Mouse (Mus musculus) embryonic facial prominence, embryonic 11.5 days (tissue): ENCODE measurements around the gene Clasp2. TPM values are rescaled to one million over a fixed set of nuclear protein-coding genes. Genes with fewer than 3 reads are reported as not detected.

Experiments used
- ATAC-seq: fragments of 200-750 bp; cut with Nextera tagmentation; replicated peaks from 2 replicates; pipeline ENCODE4 v1.8.0; 2017; ENCODE audit warnings: low read depth; ENCODE audit not compliant: insufficient number of reproducible peaks, low FRiP score, low TSS enrichment
- DNase-seq: peaks from one replicate; pipeline ENCODE4 v3.0.0-alpha.2; 2015; ENCODE audit warnings: low spot score
- H3K27ac ChIP-seq: fragments of 300-500 bp; sonication (generic); replicated peaks from 2 replicates; pipeline ENCODE4 v1.5.1; 2014; ENCODE audit warnings: mild to moderate bottlenecking, low read depth, low read length, control low read depth
- H3K27me3 ChIP-seq: fragments of 300-500 bp; sonication (generic); 2 replicates; pipeline ENCODE4 v1.6.1; 2014; ENCODE audit warnings: mild to moderate bottlenecking, low read length, moderate library complexity, mixed read lengths; ENCODE audit not compliant: control insufficient read depth, insufficient read depth
- H3K36me3 ChIP-seq: fragments of 300-500 bp; sonication (generic); replicated peaks from 2 replicates; pipeline ENCODE4 v1.6.1; 2014; ENCODE audit warnings: low read depth, mild to moderate bottlenecking, low read length, moderate library complexity, mixed read lengths; ENCODE audit not compliant: control insufficient read depth, insufficient read depth
- H3K4me1 ChIP-seq: fragments of 300-500 bp; sonication (generic); 2 replicates; pipeline ENCODE4 v1.6.1; 2014; ENCODE audit warnings: low read length, mixed read lengths; ENCODE audit not compliant: control insufficient read depth, insufficient read depth
- H3K4me2 ChIP-seq: fragments of 300-500 bp; sonication (generic); 2 replicates; pipeline ENCODE4 v1.6.1; 2014; ENCODE audit warnings: low read depth, mild to moderate bottlenecking, control low read depth, low read length, moderate library complexity
- H3K4me3 ChIP-seq: fragments of 300-500 bp; sonication (generic); 2 replicates; pipeline ENCODE4 v1.5.1; 2014; ENCODE audit warnings: low read depth, low read length, control low read depth
- H3K9ac ChIP-seq: fragments of 300-500 bp; sonication (generic); replicated peaks from 2 replicates; pipeline ENCODE4 v1.6.1; 2014; ENCODE audit warnings: mild to moderate bottlenecking, control low read depth, low read length
- H3K9me3 ChIP-seq: fragments of 300-500 bp; sonication (generic); replicated peaks from 2 replicates; pipeline ENCODE4 v1.6.1; 2016; ENCODE audit warnings: mild to moderate bottlenecking, low read length, inconsistent platforms, mixed read lengths; ENCODE audit not compliant: control insufficient read depth
- WGBS: fragments of 180-500 bp; shearing (Covaris S2); extraction: QIAGEN DNeasy Blood & Tissue Kit; methylation state at CpG from one replicate; pipeline ENCODE4 v1.1.7; 2014; 5-methylcytosine and 5-hydroxymethylcytosine counted together
- polyA plus RNA-seq: library from polyadenylated mRNA; unstranded; fragments of >200 nt; fragmentation: Nextera tagmentation; extraction: Ambion mirVana; gene quantifications from 2 replicates; pipeline ENCODE4 v1.2.1, GENCODE M21; 2014

Gene Clasp2
- polyA plus RNA-seq, 1 experiment from 2014 or later: 30.2 TPM

DNA sequence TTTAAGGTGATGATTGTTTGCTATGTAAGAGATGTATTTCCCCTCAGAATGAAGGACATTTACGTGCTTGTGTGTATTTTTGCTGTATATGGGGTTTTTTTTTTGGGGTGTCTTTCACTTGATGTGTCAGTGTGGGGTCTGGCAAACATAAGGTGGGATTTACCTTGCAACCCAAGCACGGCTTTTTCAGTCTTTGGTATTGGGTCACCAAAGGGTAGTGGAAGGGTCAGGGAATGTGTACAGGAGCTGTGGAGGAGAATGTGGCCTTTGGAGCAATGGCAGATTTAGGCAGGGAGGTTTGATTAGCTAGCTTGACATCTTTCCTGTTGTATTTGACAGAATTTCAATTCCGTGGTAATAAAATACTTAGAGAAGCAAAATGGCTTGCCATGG is 52.2 kb downstream of the Clasp2 start:
- Histone ChIP-seq H3K9me3 (no peaks in the 10 kb centered on the region), H3K9ac (0 out of 2 replicates have a peak overlapping the region, but pooled peaks have one; percentile 7), H3K4me3 (peak overlapping the region; percentile 21; the same call in 1 of the 2 replicates), H3K4me2 (peak overlapping the region; percentile 39; the same call in 1 of the 2 replicates), H3K4me1 (no peaks in the 10 kb centered on the region), H3K27ac (no peak overlapping the region), H3K27me3 (no peaks in the 10 kb centered on the region), H3K36me3 (no peaks in the 10 kb centered on the region)
- ATAC-seq: no peak
- DNase-seq: no peak
- 33% methylated on average over 3 of the region's 3 CpGs for WGBS

DNA sequence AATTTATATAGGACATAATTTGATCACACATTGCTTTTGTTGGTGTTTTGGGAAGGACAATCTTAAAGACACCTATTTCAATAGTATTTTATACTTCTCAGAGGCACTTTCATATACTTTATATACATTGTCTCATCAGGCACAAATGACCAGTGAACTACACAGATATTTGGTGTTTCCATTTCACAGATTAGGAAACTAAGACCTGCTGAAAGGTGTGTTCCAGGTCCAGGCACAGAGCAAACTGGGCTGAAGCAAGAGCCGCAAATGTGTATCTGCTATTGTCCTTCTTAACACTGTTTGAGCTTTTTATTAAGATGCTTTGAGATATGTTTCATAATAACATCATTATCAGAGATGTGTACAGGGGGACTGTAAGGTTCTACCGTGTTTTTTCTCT is 52.7 kb downstream of the Clasp2 start:
- no peak for ATAC-seq
- Histone ChIP-seq H3K4me3 (no peak overlapping the region), H3K36me3 (no peaks in the 10 kb centered on the region), H3K27me3 (no peaks in the 10 kb centered on the region), H3K27ac (no peak overlapping the region), H3K9ac (no peak overlapping the region), H3K4me2 (no peak overlapping the region), H3K4me1 (no peaks in the 10 kb centered on the region), H3K9me3 (no peaks in the 10 kb centered on the region)
- no peak for DNase-seq
- 83% methylated on average over 2 of the region's 2 CpGs for WGBS

DNA sequence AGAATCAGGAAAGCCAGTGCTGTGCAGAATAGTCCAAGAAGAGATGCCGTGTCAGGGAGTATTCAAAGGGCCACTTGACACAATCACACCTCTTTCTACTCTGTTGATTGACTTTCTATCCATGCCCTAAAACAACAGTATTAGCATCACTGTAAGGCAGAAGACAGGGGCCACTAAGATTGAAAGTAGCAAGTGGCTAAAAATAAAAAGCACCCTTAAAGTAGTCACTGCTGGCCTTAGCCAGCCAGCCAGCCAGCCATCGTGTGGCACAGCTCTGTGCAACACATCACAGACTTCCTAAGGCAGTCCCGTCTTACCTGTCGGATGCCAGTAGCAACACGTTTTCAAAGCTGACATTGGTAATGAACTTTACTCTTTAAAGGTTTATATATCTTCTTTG is 55.9 kb downstream of the Clasp2 start:
- ATAC-seq (no peak), DNase-seq (no peak)
- Histone ChIP-seq H3K4me2 (no peak overlapping the region), H3K9me3 (no peaks in the 10 kb centered on the region), H3K4me1 (no peaks in the 10 kb centered on the region), H3K27me3 (no peaks in the 10 kb centered on the region), H3K4me3 (no peak overlapping the region), H3K9ac (no peak overlapping the region), H3K27ac (no peak overlapping the region), H3K36me3 (no peaks in the 10 kb centered on the region)
- 85% methylated on average over 5 of the region's 5 CpGs for WGBS

DNA sequence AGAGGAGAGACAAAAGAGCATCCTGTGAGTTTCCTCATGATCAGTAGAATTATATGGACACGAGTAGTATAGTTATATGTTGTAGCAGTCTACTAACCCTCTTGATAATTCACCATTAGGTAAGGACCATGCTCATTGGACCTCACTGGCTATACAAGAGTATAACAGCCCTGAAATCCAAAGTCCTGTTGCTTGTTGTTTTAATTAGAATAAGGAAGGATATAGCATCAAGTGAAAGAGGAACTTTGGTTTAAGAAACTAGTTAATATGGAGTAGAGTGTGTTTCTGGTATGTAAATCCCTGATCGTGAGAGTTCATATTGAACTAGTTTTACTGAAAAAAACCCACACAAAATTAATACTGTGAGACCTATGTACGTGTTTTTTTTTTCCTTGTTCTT is 59.4 kb downstream of the Clasp2 start:
- H3K4me1 ChIP-seq: no peaks in the 10 kb centered on the region
- no peak overlapping the region for H3K9ac ChIP-seq
- no peaks in the 10 kb centered on the region for H3K27me3 ChIP-seq
- DNase-seq (no peak), ATAC-seq (no peak)
- 88% methylated on average over 3 of the region's 3 CpGs for WGBS
- H3K9me3 ChIP-seq: no peaks in the 10 kb centered on the region
- H3K4me2 ChIP-seq: no peak overlapping the region
- H3K36me3 ChIP-seq: no peaks in the 10 kb centered on the region
- H3K4me3 ChIP-seq: no peak overlapping the region
- no peak overlapping the region for H3K27ac ChIP-seq

DNA sequence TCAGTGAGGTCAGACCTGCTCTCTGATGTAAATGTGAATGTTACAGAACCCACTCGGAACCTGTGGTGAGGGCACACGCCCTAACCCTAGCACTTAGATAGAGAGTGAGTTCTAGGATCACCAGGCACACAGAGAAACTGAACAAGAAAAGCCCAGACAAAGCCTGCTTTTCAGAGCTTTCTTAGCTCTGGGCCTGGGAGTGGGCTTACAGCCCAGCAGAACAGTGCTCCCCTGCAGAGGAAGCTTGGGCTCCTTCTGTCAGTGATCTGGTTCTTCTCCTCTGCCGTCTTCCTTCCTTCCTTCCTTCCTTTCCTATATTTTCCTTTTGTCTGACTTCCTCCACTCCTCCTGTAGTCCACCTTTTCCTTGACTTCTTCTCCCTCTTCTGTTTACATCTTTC is 61.5 kb downstream of the Clasp2 start:
- no peak overlapping the region for H3K27ac ChIP-seq
- H3K36me3 ChIP-seq: no peaks in the 10 kb centered on the region
- no peak overlapping the region for H3K9ac ChIP-seq
- no peak overlapping the region for H3K4me3 ChIP-seq
- no peaks in the 10 kb centered on the region for H3K9me3 ChIP-seq
- no peak for DNase-seq
- H3K4me1 ChIP-seq: no peaks in the 10 kb centered on the region
- no peak for ATAC-seq
- H3K4me2 ChIP-seq: no peak overlapping the region
- H3K27me3 ChIP-seq: no peaks in the 10 kb centered on the region
- WGBS: 56% methylated on average over 3 of the region's 3 CpGs

DNA sequence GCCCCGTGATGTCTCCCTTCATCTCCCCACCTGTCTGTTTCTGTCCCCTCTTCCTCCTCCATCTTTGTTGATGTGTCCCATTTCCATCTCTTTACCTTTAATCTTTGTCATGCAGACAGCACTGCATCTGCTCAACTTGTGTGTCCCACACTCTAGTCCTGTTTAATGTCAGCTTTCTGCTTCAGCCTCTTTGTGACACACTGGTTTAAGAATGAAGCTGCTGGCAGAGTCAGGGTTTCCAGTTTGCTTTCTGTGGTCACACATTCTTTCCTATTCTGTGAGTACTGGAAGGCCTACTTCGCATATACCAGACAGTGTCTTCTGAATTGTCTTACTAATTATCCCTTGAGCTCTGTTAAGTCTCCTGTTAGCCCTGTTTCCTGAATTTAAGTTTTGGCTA is 62.5 kb downstream of the Clasp2 start:
- no peak overlapping the region for H3K27ac ChIP-seq
- no peaks in the 10 kb centered on the region for H3K4me1 ChIP-seq
- no peaks in the 10 kb centered on the region for H3K27me3 ChIP-seq
- no peak for ATAC-seq
- H3K36me3 ChIP-seq: no peaks in the 10 kb centered on the region
- WGBS: 73% methylated on average over 2 of the region's 2 CpGs
- no peak for DNase-seq
- no peak overlapping the region for H3K9ac ChIP-seq
- no peak overlapping the region for H3K4me3 ChIP-seq
- H3K4me2 ChIP-seq: no peak overlapping the region
- H3K9me3 ChIP-seq: no peaks in the 10 kb centered on the region

DNA sequence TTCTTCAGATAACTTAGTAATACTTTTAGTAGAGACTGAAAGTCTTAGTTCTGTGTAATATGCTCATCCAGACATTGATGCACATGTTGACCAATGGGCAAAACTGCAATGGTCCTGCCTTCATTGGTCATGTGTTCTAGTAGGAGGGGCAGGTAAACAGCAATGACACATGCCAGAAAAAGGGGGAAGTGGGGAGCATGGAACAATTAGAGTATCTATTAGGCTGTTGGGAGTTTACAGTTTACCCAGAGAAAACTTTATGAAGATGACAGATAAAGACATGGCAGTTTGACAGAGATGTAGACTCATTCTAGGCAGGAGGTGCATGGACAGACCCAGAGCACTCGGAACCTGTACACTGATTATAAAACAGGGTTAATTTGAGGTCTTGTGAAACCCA is 64.1 kb downstream of the Clasp2 start:
- WGBS: 87% methylated on average over 1 of the region's 1 CpGs
- DNase-seq (no peak), ATAC-seq (no peak)

DNA sequence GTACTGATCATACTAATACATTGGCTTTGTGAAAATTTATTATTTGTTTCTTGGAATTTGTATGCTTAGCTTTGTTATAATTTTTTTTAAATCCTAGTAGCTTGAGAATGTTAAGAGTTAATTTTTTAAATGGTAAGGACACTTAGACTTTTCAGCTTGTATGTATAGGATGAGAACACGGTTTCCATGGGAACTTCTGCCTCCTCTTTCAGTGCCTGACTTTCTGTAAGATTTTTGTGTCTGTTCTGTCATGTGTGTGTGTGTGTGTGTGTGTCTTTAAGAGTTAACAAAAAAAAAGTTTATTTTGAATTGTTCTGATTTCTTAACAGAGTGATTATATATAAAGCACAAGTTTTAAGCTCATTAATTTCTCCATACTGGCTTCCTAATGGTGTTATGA is 70.1 kb downstream of the Clasp2 start:
- H3K4me1 ChIP-seq: no peaks in the 10 kb centered on the region
- H3K27ac ChIP-seq: no peak overlapping the region
- no peak overlapping the region for H3K4me3 ChIP-seq
- no peak overlapping the region for H3K4me2 ChIP-seq
- DNase-seq: no peak
- no peaks in the 10 kb centered on the region for H3K36me3 ChIP-seq
- no peak overlapping the region for H3K9ac ChIP-seq
- no peaks in the 10 kb centered on the region for H3K9me3 ChIP-seq
- ATAC-seq: no peak
- 64% methylated on average over 1 of the region's 1 CpGs for WGBS
- no peaks in the 10 kb centered on the region for H3K27me3 ChIP-seq

More for the DNA sequence above, 64.1 kb downstream of the Clasp2 start:
- H3K27ac ChIP-seq: no peak overlapping the region
- no peaks in the 10 kb centered on the region for H3K9me3 ChIP-seq
- no peaks in the 10 kb centered on the region for H3K27me3 ChIP-seq
- H3K9ac ChIP-seq: no peak overlapping the region
- H3K36me3 ChIP-seq: no peaks in the 10 kb centered on the region
- no peak overlapping the region for H3K4me3 ChIP-seq
- no peaks in the 10 kb centered on the region for H3K4me1 ChIP-seq
- no peak overlapping the region for H3K4me2 ChIP-seq
